Mouse (Mus musculus): ENCODE measurements around the gene Atf7. TPM values are rescaled to one million over a fixed set of nuclear protein-coding genes. Genes with fewer than 3 reads are reported as not detected.

Atf7 gene
- total and polyA plus RNA-seq, 3 experiments, result 6.7 to 31.9 (median 8.6) TPM

- H3K27me3 ChIP-seq (replicated peaks), result no peaks in the 10 kb centered on the region
- no peak overlapping the region for H3K9ac ChIP-seq (ENCODE audit: insufficient read depth, low read depth)
- no peaks in the 10 kb centered on the region for H3K9me3 ChIP-seq (replicated peaks; ENCODE audit: low read length)
- no peak for DNase-seq (ENCODE audit: extremely low read depth)
- H3K4me3 ChIP-seq (replicated peaks in 1 of 3; ENCODE audit: low read depth in 2 of 3, low read length in 2 of 3, poor library complexity in 1 of 3), result no peak overlapping the region
- no peak overlapping the region for H3K4me2 ChIP-seq (ENCODE audit: insufficient read depth, low read depth, poor library complexity, severe bottlenecking)
- H3K27ac ChIP-seq (ENCODE audit: insufficient read depth, low read depth), result no peak overlapping the region
- in situ Hi-C loops (cut with MboI; ENCODE audit: low pct_ligation_motif_present, low pct_unique_long_range_greater_than_20kb, low sequenced_read_pairs), result no loop called here
- H3K4me1 ChIP-seq (ENCODE audit: control insufficient read depth in 1 of 2, insufficient read depth in 2 of 2), result peaks cover 17 to 34% of the 10 kb centered on the region in 2 experiments
- dilution Hi-C loops (cut with MboI; ENCODE audit: extremely low pct_ligation_motif_present, extremely low pct_unique_long_range_greater_than_20kb, low sequenced_read_pairs), result no loop called here
- H3K36me3 ChIP-seq (replicated peaks in 1 of 2; ENCODE audit: control insufficient read depth in 1 of 2, insufficient read depth in 1 of 2, low read length in 1 of 2), result peaks cover 25 to 43% of the 10 kb centered on the region in 2 experiments
- H3K79me2 ChIP-seq (replicated peaks; ENCODE audit: control insufficient read depth, extremely low read depth, insufficient read depth, poor library complexity, severe bottlenecking), result no peaks in the 10 kb centered on the region
- TF ChIP-seq MAFK (IDR thresholded peaks at IDR 0.05; ENCODE audit: insufficient replicate concordance, low read length), result no peak
These were observed 117.7 kb downstream of the Atf7 start for GRCm38 (mm10) chr15:102507561-102507960.

DNA sequence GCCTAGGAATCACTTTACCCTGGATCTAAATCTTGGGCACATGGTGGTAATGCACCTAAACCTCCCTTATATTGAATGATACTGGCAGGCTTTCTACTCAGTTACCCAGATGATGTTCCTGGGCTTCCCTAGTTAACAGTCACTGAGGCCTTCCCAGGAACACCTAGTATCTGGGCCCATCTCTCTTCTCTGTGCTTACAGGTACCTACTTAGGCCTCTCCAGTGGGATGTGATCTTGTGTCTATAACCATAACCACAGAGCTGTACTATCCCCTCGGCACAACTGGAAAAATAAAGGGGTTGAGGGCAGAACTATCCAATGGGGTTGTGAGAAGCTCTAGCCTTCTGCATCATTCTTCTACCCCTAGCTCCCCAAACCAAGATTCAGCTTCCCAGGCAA, 118.4 kb downstream of the Atf7 start:
- H3K36me3 ChIP-seq (replicated peaks in 1 of 2; ENCODE audit: control insufficient read depth in 1 of 2, insufficient read depth in 1 of 2, low read length in 1 of 2), result peaks cover 32 to 50% of the 10 kb centered on the region in 2 experiments
- H3K27ac ChIP-seq (ENCODE audit: insufficient read depth, low read depth), result no peak overlapping the region
- H3K79me2 ChIP-seq (replicated peaks; ENCODE audit: control insufficient read depth, extremely low read depth, insufficient read depth, poor library complexity, severe bottlenecking), result no peaks in the 10 kb centered on the region
- in situ Hi-C loops (cut with MboI; ENCODE audit: low pct_ligation_motif_present, low pct_unique_long_range_greater_than_20kb, low sequenced_read_pairs), result no loop called here
- dilution Hi-C loops (cut with MboI; ENCODE audit: extremely low pct_ligation_motif_present, extremely low pct_unique_long_range_greater_than_20kb, low sequenced_read_pairs), result no loop called here
- H3K4me3 ChIP-seq (replicated peaks in 1 of 3; ENCODE audit: low read depth in 2 of 3, low read length in 2 of 3, poor library complexity in 1 of 3), result no peak overlapping the region
- no peak for DNase-seq (ENCODE audit: extremely low read depth)
- TF ChIP-seq CHD1 (IDR thresholded peaks at IDR 0.05; ENCODE audit: low read depth, low read length), result no peak
- TF ChIP-seq CTCF (conservative IDR thresholded peaks at IDR 0.05 in 1 of 2, IDR thresholded peaks at IDR 0.05 in 1 of 2; ENCODE audit: low read depth in 2 of 2, low read length in 2 of 2), result no peak
- TF ChIP-seq POLR2A (IDR thresholded peaks at IDR 0.05; ENCODE audit: low read depth, low read length), result no peak
- TF ChIP-seq EP300 (IDR thresholded peaks at IDR 0.05; ENCODE audit: low read length), result no peak
- no peak for TF ChIP-seq PAX5 (IDR thresholded peaks at IDR 0.05; ENCODE audit: low read length)
- no peak for TF ChIP-seq TCF12 (IDR thresholded peaks at IDR 0.05; ENCODE audit: low read depth, low read length)
- TF ChIP-seq POLR2AphosphoS2 (IDR thresholded peaks at IDR 0.05; ENCODE audit: low read depth, low read length), result no peak
- TF ChIP-seq TBP (conservative IDR thresholded peaks at IDR 0.05; ENCODE audit: low read depth, low read length), result no peak
- TF ChIP-seq MAX (IDR thresholded peaks at IDR 0.05; ENCODE audit: low read length), result no peak
- no peak for TF ChIP-seq KAT2A (IDR thresholded peaks at IDR 0.05; ENCODE audit: insufficient replicate concordance, low read length)
- TF ChIP-seq ZMIZ1 (IDR thresholded peaks at IDR 0.05; ENCODE audit: low read depth, low read length), result no peak
- TF ChIP-seq JUND (conservative IDR thresholded peaks at IDR 0.05; ENCODE audit: low read depth, low read length), result no peak
- no peak for TF ChIP-seq E2F4 (IDR thresholded peaks at IDR 0.05; ENCODE audit: insufficient replicate concordance, low read depth, low read length)
- no peak for TF ChIP-seq ZNF384 (IDR thresholded peaks at IDR 0.05; ENCODE audit: low read depth, low read length)
- TF ChIP-seq BHLHE40 (IDR thresholded peaks at IDR 0.05; ENCODE audit: low read depth, low read length), result no peak
- no peak for TF ChIP-seq USF1 (IDR thresholded peaks at IDR 0.05; ENCODE audit: low read depth, low read length)
- TF ChIP-seq NRF1 (IDR thresholded peaks at IDR 0.05; ENCODE audit: low read depth, low read length), result no peak
- no peak for TF ChIP-seq IRF4 (IDR thresholded peaks at IDR 0.05; ENCODE audit: low read depth, low read length)
- TF ChIP-seq MEF2A (IDR thresholded peaks at IDR 0.05; ENCODE audit: borderline replicate concordance, low read depth, low read length), result no peak
- H3K4me2 ChIP-seq (ENCODE audit: insufficient read depth, low read depth, poor library complexity, severe bottlenecking), result no peak overlapping the region
- no peaks in the 10 kb centered on the region for H3K9me3 ChIP-seq (replicated peaks; ENCODE audit: low read length)
- H3K27me3 ChIP-seq (replicated peaks), result no peaks in the 10 kb centered on the region
- peaks cover 13 to 27% of the 10 kb centered on the region in 2 experiments for H3K4me1 ChIP-seq (ENCODE audit: control insufficient read depth in 1 of 2, insufficient read depth in 2 of 2)
- H3K9ac ChIP-seq (ENCODE audit: insufficient read depth, low read depth), result no peak overlapping the region

All from CH12.LX (cell line).